24 mouse cellular contexts compared by ENCODE assay signal in genomic region chr9:112095198-112095597, GRCm38 (mm10).
"Had no signal": no experiment of that assay in that cellular context is flagged by ENCODE, and none has a peak within 500 bp of the region (broad histone marks: within the 10 kb centered on the region; RNA-seq: fewer than 3 reads in every experiment).

No protein-coding gene starts in this region.

- ATAC-seq: hindbrain, postnatal 0 days; intestine, embryonic 16.5 days; liver, embryonic 12.5 days had no signal

- DNase-seq: gastrocnemius, postnatal 14 days; gastrocnemius, postnatal 36 days; heart, adult 18-20 months; heart, postnatal 14 days; heart, postnatal 36 days; kidney, adult 11 months; kidney, adult 2 months; kidney, adult 9 months; kidney, postnatal 14 days; kidney, postnatal 36 days; layer of hippocampus, postnatal 36 days; left cerebral cortex, postnatal 4 days had no signal

- H3K27ac ChIP-seq: heart, embryonic 13.5 days; heart, embryonic 15.5 days; hindbrain, embryonic 13.5 days; hindbrain, embryonic 15.5 days; hindbrain, postnatal 0 days; kidney, embryonic 15.5 days; kidney, postnatal 0 days; limb, embryonic 13.5 days; limb, embryonic 15.5 days; liver, embryonic 12.5 days; liver, embryonic 14.5 days had no signal

- H3K4me3 ChIP-seq: heart, embryonic 13.5 days; heart, embryonic 15.5 days; hindbrain, embryonic 13.5 days; hindbrain, embryonic 15.5 days; kidney, embryonic 15.5 days; limb, embryonic 13.5 days; limb, embryonic 15.5 days; liver, embryonic 12.5 days had no signal
